8 mouse cellular contexts compared by ENCODE assay signal in the genomic region with DNA sequence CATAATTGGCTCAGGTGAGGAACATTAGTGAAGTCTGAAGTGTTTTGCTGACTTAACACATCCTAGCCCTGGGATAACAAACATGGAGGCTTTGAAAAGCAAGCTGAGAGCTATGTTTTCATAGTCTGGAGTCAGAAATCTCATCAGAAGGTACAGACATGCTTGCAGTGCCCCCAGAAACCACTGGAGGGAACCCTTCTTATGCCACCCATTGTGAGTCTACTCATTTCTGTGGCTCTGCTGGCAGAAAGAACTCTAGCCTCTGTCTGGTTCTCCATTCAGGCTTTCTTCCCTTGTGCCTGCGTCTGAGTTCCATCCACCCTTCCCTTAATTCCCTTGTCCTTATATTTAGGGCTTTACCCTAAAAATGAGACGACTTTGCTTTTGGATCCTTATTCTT. TPM values are rescaled to one million over a fixed set of nuclear protein-coding genes. Genes with fewer than 3 reads are reported as not detected.
A peak's percentile ranks its signal among the peaks of the same experiment; 100 is the strongest.
DNase-seq lines count a peak whose midpoint lies in the region; ATAC-seq and TF ChIP-seq lines count a peak whose summit lies in the region.
"Had no signal": no experiment of that assay in that cellular context is flagged by ENCODE, and none has a peak within 500 bp of the region (broad histone marks: within the 10 kb centered on the region; RNA-seq: fewer than 3 reads in every experiment).

No protein-coding gene starts in this region.

- no peak for TF ChIP-seq POLR2A in embryonic fibroblast, embryonic 13.5 days (IDR thresholded peaks at IDR 0.05; ENCODE audit: low read depth, low read length)

- ATAC-seq in hindbrain, embryonic 14.5 days (ENCODE audit: low FRiP score): peak; percentile 80
- peak; percentile 82 for ATAC-seq in midbrain, embryonic 11.5 days (ENCODE audit: low FRiP score)

- peak; percentile 67 for DNase-seq in Muller cell, postnatal 12 days (ENCODE audit: inconsistent ontology term)
- DNase-seq in adrenal gland, postnatal 36 days: peak; percentile 44 to 60
- peak; percentile 84 for DNase-seq in hindbrain, embryonic 14.5 days (ENCODE audit: low spot score)
- peak; percentile 83 to 86 for DNase-seq in left cerebral cortex, adult 18-20 months (ENCODE audit: low spot score in 2 of 2)
- peak; percentile 97 for DNase-seq in midbrain, embryonic 11.5 days (ENCODE audit: low spot score, missing footprints)
- peak; percentile 45 for DNase-seq in telencephalon, adult 2 months (ENCODE audit: low read depth, low spot score)

- H3K27ac ChIP-seq in embryonic fibroblast, embryonic 13.5 days (ENCODE audit: insufficient read depth, low read length): no peak overlapping the region
- H3K27ac ChIP-seq in hindbrain, embryonic 14.5 days: no peak overlapping the region
- H3K27ac ChIP-seq in midbrain, embryonic 11.5 days (ENCODE audit: low read depth, low read length): no peak overlapping the region

- 30% methylated on average over 2 of the region's 2 CpGs for WGBS in hindbrain, embryonic 14.5 days
- WGBS in midbrain, embryonic 11.5 days: 38% methylated on average over 2 of the region's 2 CpGs

- H3K9me3 ChIP-seq in hindbrain, embryonic 14.5 days (ENCODE audit: control insufficient read depth, low read length): no peaks in the 10 kb centered on the region
- no peaks in the 10 kb centered on the region for H3K9me3 ChIP-seq in midbrain, embryonic 11.5 days (ENCODE audit: control insufficient read depth, low read length)

- no peak overlapping the region for H3K4me2 ChIP-seq in hindbrain, embryonic 14.5 days (replicated peaks)
- H3K4me2 ChIP-seq in midbrain, embryonic 11.5 days: no peak overlapping the region

- TF ChIP-seq CTCF in embryonic fibroblast, embryonic 13.5 days (IDR thresholded peaks at IDR 0.05; ENCODE audit: borderline replicate concordance, insufficient read depth, low read length): 0 out of 2 replicates have a peak, but pooled peaks have one; percentile 9

- no peaks in the 10 kb centered on the region for H3K27me3 ChIP-seq in hindbrain, embryonic 14.5 days (ENCODE audit: control insufficient read depth, insufficient read depth, low read length)
- H3K27me3 ChIP-seq in midbrain, embryonic 11.5 days (ENCODE audit: control insufficient read depth, insufficient read depth, low read length): no peaks in the 10 kb centered on the region

- no peaks in the 10 kb centered on the region for H3K36me3 ChIP-seq in hindbrain, embryonic 14.5 days (replicated peaks; ENCODE audit: control insufficient read depth, insufficient read depth)
- no peaks in the 10 kb centered on the region for H3K36me3 ChIP-seq in midbrain, embryonic 11.5 days (ENCODE audit: control insufficient read depth, insufficient read depth, low read length)

- no peak overlapping the region for H3K4me3 ChIP-seq in embryonic fibroblast, embryonic 13.5 days (ENCODE audit: insufficient read depth, low read length)
- no peak overlapping the region for H3K4me3 ChIP-seq in hindbrain, embryonic 14.5 days (replicated peaks; ENCODE audit: low read length)
- H3K4me3 ChIP-seq in midbrain, embryonic 11.5 days (ENCODE audit: low read depth, low read length): no peak overlapping the region

- no peak overlapping the region for H3K9ac ChIP-seq in hindbrain, embryonic 14.5 days
- H3K9ac ChIP-seq in midbrain, embryonic 11.5 days (ENCODE audit: low read length): no peak overlapping the region

- no peaks in the 10 kb centered on the region for H3K4me1 ChIP-seq in embryonic fibroblast, embryonic 13.5 days (ENCODE audit: control insufficient read depth, insufficient read depth, low read length)
- no peaks in the 10 kb centered on the region for H3K4me1 ChIP-seq in hindbrain, embryonic 14.5 days (replicated peaks; ENCODE audit: control insufficient read depth, insufficient read depth, low read length)
- no peaks in the 10 kb centered on the region for H3K4me1 ChIP-seq in midbrain, embryonic 11.5 days (ENCODE audit: control insufficient read depth, insufficient read depth, low read length)

RNA-seq across cellular contexts. Expression of gene Npffr2, which starts 16.2 kb away (rescaled TPM):
- not detected for total RNA-seq in adrenal gland, postnatal 36 days (2021)
- not detected in 2 replicates for polyA plus RNA-seq in embryonic fibroblast, embryonic 13.5 days (2011; ENCODE audit: insufficient read length, low read depth, missing spikeins)
- 0.23 and 0.25 TPM in 2 replicates for polyA plus RNA-seq in hindbrain, embryonic 14.5 days (2014; fragmentation: Nextera tagmentation; extraction: Ambion mirVana)
- under 1 TPM; 0.37 to 0.40 TPM for total RNA-seq in left cerebral cortex, adult 18-20 months (2021)
- polyA plus RNA-seq in midbrain, embryonic 11.5 days (2014; fragmentation: Nextera tagmentation; extraction: Ambion mirVana): 0.25 TPM in 1 of 2 replicates, not detected in the other
- total RNA-seq: gastrocnemius, postnatal 4 days had no signal

Comparison
In these comparisons a context has a peak if more than half of its experiments do, and no peak if none do; other contexts are left out.
1. DNase-seq: peak in every context shown above with its lines; median percentile 97 in midbrain, embryonic 11.5 days; 84 in left cerebral cortex, adult 18-20 months; 84 in hindbrain, embryonic 14.5 days; 67 in Muller cell, postnatal 12 days; 52 in adrenal gland, postnatal 36 days; 45 in telencephalon, adult 2 months.